Mouse (Mus musculus): ENCODE data around the gene Gm49320.
"Not testable (repeated sequence)": the region's sequence is repeated elsewhere in the genome, so short reads cannot be mapped to it uniquely, and the experiment has no call there.

The Gm49320 gene

GRCm38 (mm10) chr8:4226739-4227347 is 11.8 kb upstream of the Gm49320 start, which contains the start of gene Lrrc8e:
Gene Lrrc8e, plus strand, starts transcription at chr8:4226827.
- no peak for DNase-seq (ENCODE audit: low read depth, low spot score)

DNA sequence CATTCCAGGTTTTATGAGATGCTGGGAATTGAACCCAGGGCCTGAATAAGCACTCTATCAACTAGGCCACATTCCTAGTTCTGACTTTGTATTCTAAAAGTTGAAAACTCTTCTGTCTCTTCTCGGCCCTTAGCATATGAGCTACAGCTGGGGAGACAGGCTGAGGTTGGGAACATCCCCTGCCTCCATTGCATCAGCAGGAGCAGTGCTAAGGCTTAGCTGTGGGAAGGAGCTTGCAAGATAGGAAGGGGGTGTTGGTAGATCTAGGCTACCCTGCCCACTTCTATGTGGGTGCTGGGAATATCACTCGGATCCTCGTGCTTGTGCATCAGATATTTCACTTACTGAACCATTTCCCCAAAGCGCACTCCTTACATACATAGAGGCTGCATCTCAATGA is 10.7 kb upstream of the Gm49320 start:
- DNase-seq (ENCODE audit: low read depth, low spot score) = no peak

GRCm38 (mm10) chr8:4229784-4230183 is 8.9 kb upstream of the Gm49320 start:
- no peak for DNase-seq (ENCODE audit: low read depth, low spot score)

DNA sequence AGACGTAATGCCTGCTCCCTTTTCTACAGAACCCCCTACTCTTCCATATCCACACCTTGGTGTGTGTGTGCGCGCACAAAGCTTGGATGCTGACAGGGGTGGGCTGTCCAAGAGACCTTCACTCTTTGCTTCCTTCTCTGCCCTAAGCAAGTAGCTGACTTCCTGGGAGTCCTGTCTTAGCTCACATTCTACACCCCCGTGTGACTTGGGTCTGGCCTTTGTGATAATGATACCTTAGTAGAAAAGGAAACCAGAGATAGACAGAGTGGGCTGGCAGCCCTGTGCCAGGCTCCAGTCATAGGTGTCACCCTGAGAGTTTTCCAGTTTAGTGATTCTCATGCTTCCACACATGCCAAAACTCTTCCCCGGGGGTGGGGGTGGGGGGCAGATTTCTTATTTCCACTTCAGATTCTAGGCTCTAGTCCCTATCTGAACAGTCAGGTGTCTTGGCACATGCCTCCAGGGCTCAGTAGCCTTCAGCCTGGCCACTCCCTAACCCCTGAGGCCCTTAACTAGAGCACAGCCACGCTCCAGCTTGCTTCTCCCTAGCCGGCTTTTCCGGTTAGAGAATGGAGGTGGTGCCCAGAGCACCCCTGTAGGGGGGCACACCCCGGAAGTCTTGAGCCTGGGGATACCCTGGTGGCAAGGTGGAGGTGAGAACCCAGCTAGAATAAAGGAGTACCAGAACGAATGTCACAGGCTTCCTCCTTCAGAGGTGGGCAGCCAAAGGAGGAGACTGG is 7.9 kb upstream of the Gm49320 start:
- no peak for DNase-seq (ENCODE audit: low read depth, low spot score)

- DNase-seq (ENCODE audit: low read depth, low spot score) = no peak
Measured at GRCm38 (mm10) chr8:4237814-4238433, 741 bp upstream of the Gm49320 start.

DNA sequence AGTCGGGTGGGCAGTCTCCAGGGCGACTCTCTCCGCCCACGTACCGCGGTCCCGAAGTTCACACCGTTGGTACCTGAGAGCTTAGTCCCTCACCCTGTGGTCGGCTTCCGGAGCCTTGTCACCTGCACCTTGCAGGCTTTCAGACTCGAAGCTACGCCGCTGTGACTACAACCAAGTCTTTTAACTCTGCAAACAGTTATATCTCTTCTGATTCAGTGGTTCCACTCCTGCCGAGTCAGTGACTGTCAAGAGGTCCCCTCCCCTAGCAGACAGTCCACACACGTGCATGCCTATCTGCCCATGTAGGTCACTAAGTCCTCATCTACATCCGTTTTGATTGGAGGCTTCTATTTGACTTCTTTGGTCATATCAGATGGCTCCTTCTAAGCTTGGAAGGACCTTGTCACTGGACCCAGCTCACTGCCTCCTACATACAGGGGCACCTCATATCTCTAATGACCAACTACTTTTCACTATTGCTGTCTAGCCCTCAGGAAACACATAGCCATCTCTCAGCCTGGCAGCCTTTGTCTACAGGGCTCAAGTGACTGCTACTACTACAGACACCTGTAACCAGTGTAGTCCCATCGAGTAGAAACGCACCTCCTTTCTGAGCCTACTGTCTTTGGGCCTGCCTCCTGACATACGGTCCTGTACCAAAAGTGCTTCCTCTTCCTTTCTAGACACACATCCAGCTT is 677 bp downstream of the Gm49320 start:
- DNase-seq (ENCODE audit: low read depth, low spot score) = no peak

DNA sequence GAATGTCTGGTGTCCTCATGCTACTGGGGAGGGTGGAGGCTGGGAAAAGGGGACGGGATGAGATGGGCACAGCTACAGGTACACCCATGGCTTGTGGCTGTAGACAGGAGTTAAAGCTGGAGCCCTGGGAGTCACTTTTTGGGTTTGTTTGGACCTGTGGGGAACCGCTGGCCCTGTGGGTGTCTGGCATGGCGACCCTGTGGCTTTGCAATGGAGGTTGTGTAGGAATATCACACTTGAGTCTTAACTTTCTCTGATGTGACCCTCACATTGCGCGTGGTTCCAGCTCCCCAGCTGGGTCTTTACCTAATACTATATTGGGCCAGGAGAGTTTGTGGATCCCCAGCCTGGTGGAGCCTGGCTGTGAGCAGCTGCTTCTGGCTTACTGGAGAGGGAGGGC is 6.4 kb downstream of the Gm49320 start:
- no peak for DNase-seq (ENCODE audit: low read depth, low spot score)

DNA sequence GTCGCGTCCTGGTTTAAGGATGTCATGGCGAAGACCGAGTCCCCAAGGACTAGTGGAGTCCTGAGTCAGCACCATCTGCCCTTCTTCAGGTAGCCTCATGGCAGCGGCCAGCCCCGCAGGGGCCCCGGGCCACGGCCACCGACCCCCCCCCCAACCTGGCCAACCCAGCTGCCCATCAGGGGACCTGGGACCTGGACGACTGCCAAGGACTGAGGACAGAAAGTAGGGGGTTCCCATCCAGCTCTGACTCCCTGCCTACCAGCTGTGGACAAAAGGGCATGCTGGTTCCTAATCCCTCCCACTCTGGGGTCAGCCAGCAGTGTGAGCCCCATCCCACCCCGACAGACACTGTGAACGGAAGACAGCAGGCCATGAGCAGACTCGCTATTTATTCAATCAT is 7.1 kb downstream of the Gm49320 start:
- DNase-seq (ENCODE audit: low read depth, low spot score) = no peak

- DNase-seq (ENCODE audit: low read depth, low spot score) = no peak
Measured at GRCm38 (mm10) chr8:4247241-4247640, 8.6 kb downstream of the Gm49320 start.

- DNase-seq (ENCODE audit: low read depth, low spot score) = no peak
Measured at GRCm38 (mm10) chr8:4247951-4248540, 9.4 kb downstream of the Gm49320 start, which contains the start of gene Tgfbr3l. Gene Tgfbr3l, plus strand, starts transcription at chr8:4248214.

DNA sequence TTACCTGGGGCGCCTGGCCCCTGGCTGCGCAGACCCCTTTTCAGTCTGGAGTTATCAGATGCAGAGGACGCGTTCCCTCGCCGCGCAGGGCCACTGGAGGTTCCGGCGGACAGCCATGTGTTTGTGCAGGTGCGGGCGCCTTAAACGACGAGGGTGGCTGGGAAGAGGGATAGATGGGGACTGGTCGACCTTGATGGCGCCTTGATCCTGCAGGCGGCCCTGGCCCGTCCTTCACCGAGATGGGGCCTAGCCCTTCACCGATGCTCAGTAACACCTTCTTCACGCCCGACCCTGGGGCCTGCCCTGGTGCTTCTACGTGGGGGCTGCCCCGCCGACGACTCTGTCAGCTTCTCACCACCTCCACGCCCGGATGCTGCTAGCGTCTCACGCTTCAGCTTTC is 10.5 kb downstream of the Gm49320 start:
- DNase-seq (ENCODE audit: low read depth, low spot score) = no peak

DNA sequence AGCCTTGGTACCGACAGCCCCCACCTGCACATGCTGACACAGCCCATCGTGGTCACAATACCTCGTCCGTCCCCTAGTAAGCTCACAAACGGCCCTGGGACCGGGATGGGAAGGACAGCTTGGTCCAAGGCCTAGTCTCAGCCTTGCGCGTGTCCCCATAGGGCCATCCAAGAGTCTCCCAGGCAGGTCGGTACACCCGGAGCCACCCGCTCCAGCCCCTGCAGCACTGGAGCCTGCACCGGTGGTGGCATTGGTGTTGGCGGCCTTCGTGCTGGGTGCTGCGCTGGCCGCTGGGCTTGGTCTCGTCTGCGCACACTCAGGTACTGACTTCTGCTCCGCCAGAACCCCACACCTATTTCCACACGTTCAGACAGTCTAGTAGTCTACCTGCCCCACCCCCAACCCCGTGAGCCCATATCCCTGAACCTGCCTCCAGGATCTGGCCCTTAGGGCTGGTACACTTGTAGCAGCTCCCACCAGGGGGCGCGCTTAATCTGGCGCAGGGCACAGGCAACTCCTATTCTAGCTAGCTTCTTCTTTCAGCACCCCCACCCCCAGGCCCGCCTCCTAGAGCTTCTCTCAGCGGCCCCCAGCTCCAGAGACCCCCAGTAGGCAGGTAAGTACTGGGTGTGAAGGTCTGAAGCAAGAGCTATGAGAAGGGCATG is 11.8 kb downstream of the Gm49320 start:
- DNase-seq (ENCODE audit: low read depth, low spot score) = peak; percentile 89

- DNase-seq (ENCODE audit: low read depth, low spot score) = no peak
Measured at GRCm38 (mm10) chr8:4252116-4252760, 13.6 kb downstream of the Gm49320 start.

GRCm38 (mm10) chr8:4252934-4253841 is 14.5 kb downstream of the Gm49320 start, which contains the start of gene Snapc2:
Gene Snapc2, plus strand, starts transcription at chr8:4253080.
- peak; percentile 96 for DNase-seq (ENCODE audit: low read depth, low spot score)

GRCm38 (mm10) chr8:4254001-4254400 is 15.3 kb downstream of the Gm49320 start:
- no peak for DNase-seq (ENCODE audit: low read depth, low spot score)

DNA sequence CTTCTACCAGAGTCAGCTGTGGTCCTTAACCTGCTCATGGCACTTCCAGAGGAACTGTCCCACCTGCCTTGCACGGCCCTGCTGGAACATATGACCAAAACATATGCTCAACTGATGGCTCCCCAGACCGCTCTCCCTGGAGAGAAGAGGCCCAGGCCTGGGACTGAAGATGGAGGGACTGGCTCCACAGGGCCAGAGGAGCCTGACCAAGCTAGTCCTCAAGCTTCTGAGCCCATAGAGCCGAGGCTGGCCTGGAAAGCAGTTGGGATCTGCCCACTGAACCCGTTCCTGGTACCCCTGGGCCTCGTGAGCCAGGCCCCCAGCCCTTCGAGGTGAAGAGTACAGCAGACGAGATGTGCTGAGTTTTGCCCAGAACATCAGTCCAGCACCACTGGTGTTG is 16.8 kb downstream of the Gm49320 start:
- not testable (repeated sequence) for DNase-seq (ENCODE audit: low read depth, low spot score)

DNA sequence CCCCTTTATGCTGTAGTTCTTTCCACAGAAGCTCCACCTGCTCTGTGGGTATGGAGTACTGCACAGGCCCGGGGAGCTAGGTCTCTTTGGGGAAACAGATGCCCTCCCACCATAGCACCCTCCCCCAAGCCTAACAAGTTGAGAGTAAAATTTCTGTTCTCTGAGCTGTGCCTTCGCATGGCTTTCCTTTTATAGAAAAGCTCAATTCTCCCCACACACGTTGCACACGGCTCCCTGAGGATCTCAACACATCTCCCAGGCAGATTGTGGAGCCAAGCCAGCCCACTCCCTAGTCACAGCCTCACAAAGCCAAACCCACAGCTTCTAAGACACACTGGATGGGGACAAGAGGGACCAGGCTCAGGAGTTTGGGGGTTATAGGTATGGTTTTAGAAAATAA is 18.2 kb downstream of the Gm49320 start:
- DNase-seq (ENCODE audit: low read depth, low spot score) = no peak

GRCm38 (mm10) chr8:4257350-4257749 is 18.7 kb downstream of the Gm49320 start:
- no peak for DNase-seq (ENCODE audit: low read depth, low spot score)

- DNase-seq (ENCODE audit: low read depth, low spot score) = no peak
Measured at GRCm38 (mm10) chr8:4258233-4258632, 19.6 kb downstream of the Gm49320 start.

DNA sequence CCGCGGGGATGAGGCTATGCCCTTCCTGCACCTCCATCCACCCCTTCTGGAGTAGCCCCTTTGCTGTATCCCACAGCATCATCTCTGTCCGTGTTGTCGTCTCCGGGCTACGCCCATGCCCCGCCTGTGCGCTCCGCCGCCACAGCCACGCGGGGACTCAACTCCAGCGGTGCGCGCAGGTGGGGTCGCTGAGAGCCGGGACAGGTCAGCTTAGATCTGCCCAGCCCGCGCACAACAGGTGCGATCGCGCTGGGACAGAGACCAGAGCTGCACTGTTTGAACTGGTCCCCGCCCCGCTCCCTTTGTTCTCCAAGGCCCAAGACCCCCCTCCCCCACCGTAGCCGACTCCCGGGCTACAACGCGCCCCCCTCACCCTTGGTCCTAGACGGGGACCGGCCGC is 20.0 kb downstream of the Gm49320 start:
- no peak for DNase-seq (ENCODE audit: low read depth, low spot score)

Data from WW6 (cell line).